Comparison of ENCODE assay signal across 11 mouse cellular contexts in the genomic region with DNA sequence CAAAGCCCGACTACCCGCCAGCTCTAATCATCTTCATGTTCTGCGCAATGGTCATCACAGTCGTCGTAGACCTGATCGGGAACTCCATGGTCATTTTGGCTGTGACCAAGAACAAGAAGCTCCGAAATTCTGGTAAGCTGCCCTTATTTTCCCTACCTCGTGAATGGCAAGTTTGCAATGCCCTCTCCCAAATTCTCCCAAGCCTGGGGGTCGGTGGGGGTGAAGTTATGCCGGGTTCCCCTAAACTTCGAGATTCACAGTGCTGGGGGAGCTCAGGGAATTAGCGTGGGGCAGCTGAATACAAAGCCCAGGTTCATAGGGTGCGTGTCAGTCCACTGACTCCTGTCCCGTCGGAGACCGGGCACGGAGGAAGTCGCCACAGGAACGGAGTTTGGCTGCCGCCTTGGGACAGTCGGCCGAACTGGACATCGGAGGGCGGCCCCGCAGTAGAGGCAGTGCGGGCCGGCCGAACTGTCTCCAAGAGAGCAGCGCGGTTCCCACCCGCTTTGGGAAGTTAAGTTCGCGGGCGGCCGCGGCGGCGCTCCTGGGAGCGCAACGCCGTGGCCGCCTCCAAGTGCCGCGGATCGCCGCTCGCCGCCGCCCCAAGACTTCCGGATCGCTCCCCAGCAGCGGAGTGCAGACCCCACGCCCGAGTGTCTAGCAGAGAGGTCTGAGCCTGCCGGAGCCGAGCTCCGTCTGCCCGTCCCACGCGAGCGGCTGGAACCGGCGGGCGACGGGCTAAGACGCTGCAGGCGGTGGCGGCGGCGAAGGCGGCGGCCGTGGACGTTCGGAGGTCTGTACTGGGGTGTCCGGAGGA. TPM values are rescaled to one million over a fixed set of nuclear protein-coding genes. Genes with fewer than 3 reads are reported as not detected.
DNase-seq lines count a peak whose midpoint lies in the region; ATAC-seq and TF ChIP-seq lines count a peak whose summit lies in the region.
"Had no signal": no experiment of that assay in that cellular context is flagged by ENCODE, and none has a peak within 500 bp of the region (broad histone marks: within the 10 kb centered on the region; RNA-seq: fewer than 3 reads in every experiment).

No protein-coding gene starts in this region.

- no peaks in the 10 kb centered on the region for H3K4me1 ChIP-seq in heart, embryonic 12.5 days (replicated peaks)
- H3K4me1 ChIP-seq in bone marrow macrophage, adult 2 months (ENCODE audit: control insufficient read depth, insufficient read depth, low read length): no peaks in the 10 kb centered on the region
- no peaks in the 10 kb centered on the region for H3K4me1 ChIP-seq in hindbrain, embryonic 13.5 days (replicated peaks)
- peaks cover 5% of the 10 kb centered on the region; the same call in 1 of the 2 replicates for H3K4me1 ChIP-seq in midbrain, embryonic 15.5 days

- peak overlapping the region; percentile 41; the same call in 1 of the 2 replicates for H3K9ac ChIP-seq in heart, embryonic 12.5 days
- H3K9ac ChIP-seq in hindbrain, embryonic 13.5 days: peak overlapping the region; percentile 60
- 0 out of 2 replicates have a peak overlapping the region, but pooled peaks have one; percentile 22 for H3K9ac ChIP-seq in midbrain, embryonic 15.5 days

- peaks cover 15% of the 10 kb centered on the region for H3K9me3 ChIP-seq in heart, embryonic 12.5 days (replicated peaks)
- peaks cover 13% of the 10 kb centered on the region for H3K9me3 ChIP-seq in hindbrain, embryonic 13.5 days
- peaks cover 6% of the 10 kb centered on the region; the same call in 1 of the 2 replicates for H3K9me3 ChIP-seq in midbrain, embryonic 15.5 days

- ATAC-seq in heart, embryonic 12.5 days (ENCODE audit: insufficient number of reproducible peaks, low FRiP score): no peak
- ATAC-seq in hindbrain, embryonic 13.5 days (ENCODE audit: low FRiP score): peak; percentile 61; the same call in 1 of the 2 replicates
- ATAC-seq in midbrain, embryonic 15.5 days (replicated peaks): peak; percentile 62

- peaks cover 89% of the 10 kb centered on the region for H3K27me3 ChIP-seq in heart, embryonic 12.5 days (replicated peaks)
- H3K27me3 ChIP-seq in hindbrain, embryonic 13.5 days: peaks cover 80% of the 10 kb centered on the region
- peaks cover 39% of the 10 kb centered on the region for H3K27me3 ChIP-seq in midbrain, embryonic 15.5 days (replicated peaks)
- H3K27me3 ChIP-seq: CH12.LX had no signal

- H3K4me3 ChIP-seq in heart, embryonic 12.5 days: peak overlapping the region; percentile 55
- H3K4me3 ChIP-seq in bone marrow macrophage, adult 2 months (ENCODE audit: insufficient read depth, low read length): peak overlapping the region; percentile 40
- peak overlapping the region; percentile 45 for H3K4me3 ChIP-seq in hindbrain, embryonic 13.5 days
- peak overlapping the region; percentile 45 for H3K4me3 ChIP-seq in midbrain, embryonic 15.5 days

- no peak for DNase-seq in heart, postnatal 25 days (ENCODE audit: low spot score)
- DNase-seq in cerebellum, adult 8-10 months: no peak
- DNase-seq in cerebellum, adult 11 months: no peak
- no peak for DNase-seq in frontal cortex, postnatal 14 days (ENCODE audit: low spot score in 2 of 2)

- intact Hi-C loops in heart, postnatal 25 days (cut with DNase I): no loop called here

- no peaks in the 10 kb centered on the region for H3K36me3 ChIP-seq in heart, embryonic 12.5 days
- H3K36me3 ChIP-seq in hindbrain, embryonic 13.5 days: no peaks in the 10 kb centered on the region
- H3K36me3 ChIP-seq in midbrain, embryonic 15.5 days (replicated peaks): no peaks in the 10 kb centered on the region

- no peak for TF ChIP-seq POLR2A in bone marrow macrophage, adult 2 months (IDR thresholded peaks at IDR 0.05; ENCODE audit: borderline replicate concordance, low read depth, low read length)

- WGBS in heart, embryonic 12.5 days: 9% methylated on average over 56 of the region's 76 CpGs
- WGBS in hindbrain, embryonic 13.5 days: 19% methylated on average over 65 of the region's 76 CpGs
- WGBS in midbrain, embryonic 15.5 days: 28% methylated on average over 76 of the region's 76 CpGs

- no peak overlapping the region for H3K27ac ChIP-seq in heart, embryonic 12.5 days (ENCODE audit: poor library complexity, severe bottlenecking)
- no peak overlapping the region for H3K27ac ChIP-seq in bone marrow macrophage, adult 2 months (ENCODE audit: insufficient read depth, low read depth, low read length)
- H3K27ac ChIP-seq in hindbrain, embryonic 13.5 days: no peak overlapping the region
- H3K27ac ChIP-seq in midbrain, embryonic 15.5 days: no peak overlapping the region

- no peak for TF ChIP-seq CTCF in bone marrow macrophage, adult 2 months (IDR thresholded peaks at IDR 0.05; ENCODE audit: low read depth, low read length)

- H3K4me2 ChIP-seq in heart, embryonic 12.5 days: peak overlapping the region; percentile 84
- peak overlapping the region; percentile 65 for H3K4me2 ChIP-seq in hindbrain, embryonic 13.5 days
- peak overlapping the region; percentile 76 for H3K4me2 ChIP-seq in midbrain, embryonic 15.5 days

RNA-seq across cellular contexts. Expression of a gene that starts 0.6 kb away (rescaled TPM):
- polyA plus RNA-seq in heart, embryonic 12.5 days (2016; fragmentation: Nextera tagmentation; extraction: Ambion mirVana): 1.3 and 1.5 TPM in 2 replicates
- not detected for total RNA-seq in heart, postnatal 25 days (2021)
- polyA plus RNA-seq in bone marrow macrophage, adult 2 months (2012; ENCODE audit: insufficient read depth, insufficient read length, missing spikeins): not detected in 2 replicates
- polyA plus RNA-seq in hindbrain, embryonic 13.5 days (2015; fragmentation: Nextera tagmentation; extraction: Ambion mirVana): 1.7 and 2.6 TPM in 2 replicates
- 2.6 and 3.5 TPM in 2 replicates for polyA plus RNA-seq in midbrain, embryonic 15.5 days (2015; fragmentation: Nextera tagmentation; extraction: Ambion mirVana)
- total RNA-seq: CH12.LX; common myeloid progenitor, adult 5-6 weeks; megakaryocyte progenitor cell, adult 5-6 weeks had no signal
